Mouse (Mus musculus) neural tube, embryonic 15.5 days (tissue): ENCODE results near the gene Pnpla6. TPM values are rescaled to one million over a fixed set of nuclear protein-coding genes. Genes with fewer than 3 reads are reported as not detected.

ENCODE experiments used
- ATAC-seq: fragments of 200-750 bp; cut with Nextera tagmentation; 2 replicates; pipeline ENCODE4 v1.8.0; 2017; ENCODE audit warnings: mild to moderate bottlenecking, moderate TSS enrichment, moderate library complexity; ENCODE audit not compliant: low FRiP score
- H3K27ac ChIP-seq: fragments of 300-500 bp; sonication (generic); replicated peaks from 2 replicates; pipeline ENCODE4 v1.5.1; 2015; ENCODE audit warnings: mild to moderate bottlenecking, inconsistent platforms
- H3K27me3 ChIP-seq: fragments of 300-500 bp; sonication (generic); replicated peaks from 2 replicates; pipeline ENCODE4 v1.6.1; 2015; ENCODE audit warnings: inconsistent platforms
- H3K36me3 ChIP-seq: fragments of 300-500 bp; sonication (generic); 2 replicates; pipeline ENCODE4 v1.6.1; 2015; ENCODE audit warnings: inconsistent platforms
- H3K4me1 ChIP-seq: fragments of 300-500 bp; sonication (generic); 2 replicates; pipeline ENCODE4 v1.6.1; 2015; ENCODE audit warnings: inconsistent platforms
- H3K4me2 ChIP-seq: fragments of 300-500 bp; sonication (generic); 2 replicates; pipeline ENCODE4 v1.6.1; 2015; ENCODE audit warnings: inconsistent platforms, mild to moderate bottlenecking, moderate library complexity
- H3K4me3 ChIP-seq: fragments of 300-500 bp; sonication (generic); replicated peaks from 2 replicates; pipeline ENCODE4 v1.5.1; 2015; ENCODE audit warnings: mild to moderate bottlenecking, inconsistent platforms
- H3K9ac ChIP-seq: fragments of 300-500 bp; sonication (generic); replicated peaks from 2 replicates; pipeline ENCODE4 v1.6.1; 2015; ENCODE audit warnings: mild to moderate bottlenecking, inconsistent platforms
- H3K9me3 ChIP-seq: fragments of 300-500 bp; sonication (generic); replicated peaks from 2 replicates; pipeline ENCODE4 v1.6.1; 2016; ENCODE audit warnings: inconsistent platforms
- WGBS: fragments of 180-500 bp; shearing (Covaris S2); methylation state at CpG from one replicate; pipeline ENCODE4 v1.1.7; 2015; ENCODE audit warnings: mixed read lengths; 5-methylcytosine and 5-hydroxymethylcytosine counted together
- polyA plus RNA-seq: library from polyadenylated mRNA; unstranded; fragments of >200 nt; fragmentation: Nextera tagmentation; extraction: Ambion mirVana; gene quantifications from 2 replicates; pipeline ENCODE4 v1.2.1, GENCODE M21; 2015

Gene Pnpla6
- polyA plus RNA-seq, 1 experiment from 2014 or later = 42.5 TPM

- H3K27ac ChIP-seq = peak within 1 kb of the TSS; percentile 89
- peaks cover 33% of the 10 kb centered on the region for H3K4me1 ChIP-seq
- H3K9me3 ChIP-seq = no peaks in the 10 kb centered on the region
- H3K4me2 ChIP-seq = peak within 1 kb of the TSS; percentile 65
- peaks cover 38% of the 10 kb centered on the region for H3K36me3 ChIP-seq
- peak; percentile 91 for ATAC-seq
- H3K9ac ChIP-seq = peak within 1 kb of the TSS; percentile 99
- under 1% methylated on average over 56 of the region's 64 CpGs for WGBS
- H3K4me3 ChIP-seq = peak within 1 kb of the TSS; percentile 78
- no peaks in the 10 kb centered on the region for H3K27me3 ChIP-seq
These were observed 22.0 kb upstream of the Pnpla6 start, which contains the start of gene Zfp358 for GRCm38 (mm10) chr8:3492901-3493844. Zfp358 (plus strand) TSS chr8:3493138.

DNA sequence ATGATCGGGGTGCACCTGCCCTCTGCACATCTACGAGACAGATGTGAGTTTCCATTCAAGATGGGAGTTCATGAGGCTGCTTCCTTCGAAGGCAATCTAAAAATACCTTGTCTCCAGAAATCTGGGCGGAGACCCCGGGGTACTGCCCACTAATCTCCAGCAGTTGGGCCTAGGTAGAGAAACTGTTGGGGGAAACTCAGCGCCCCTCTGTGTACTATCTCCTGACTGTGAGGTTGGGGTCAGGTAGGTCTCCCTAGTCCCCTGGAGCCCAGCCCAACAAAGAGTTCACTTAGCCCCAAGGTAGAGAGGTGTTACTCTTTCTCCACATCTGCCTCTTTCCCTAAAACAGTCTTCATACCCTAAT, 21.4 kb upstream of the Pnpla6 start:
- peaks cover 39% of the 10 kb centered on the region for H3K36me3 ChIP-seq
- H3K9me3 ChIP-seq = no peaks in the 10 kb centered on the region
- peak overlapping the region; percentile 99 for H3K9ac ChIP-seq
- H3K4me3 ChIP-seq = peak overlapping the region; percentile 78
- no peaks in the 10 kb centered on the region for H3K27me3 ChIP-seq
- WGBS = 39% methylated on average over 6 of the region's 6 CpGs
- peaks cover 35% of the 10 kb centered on the region for H3K4me1 ChIP-seq
- peak overlapping the region; percentile 89 for H3K27ac ChIP-seq
- H3K4me2 ChIP-seq = peak overlapping the region; percentile 65
- no peak for ATAC-seq

DNA sequence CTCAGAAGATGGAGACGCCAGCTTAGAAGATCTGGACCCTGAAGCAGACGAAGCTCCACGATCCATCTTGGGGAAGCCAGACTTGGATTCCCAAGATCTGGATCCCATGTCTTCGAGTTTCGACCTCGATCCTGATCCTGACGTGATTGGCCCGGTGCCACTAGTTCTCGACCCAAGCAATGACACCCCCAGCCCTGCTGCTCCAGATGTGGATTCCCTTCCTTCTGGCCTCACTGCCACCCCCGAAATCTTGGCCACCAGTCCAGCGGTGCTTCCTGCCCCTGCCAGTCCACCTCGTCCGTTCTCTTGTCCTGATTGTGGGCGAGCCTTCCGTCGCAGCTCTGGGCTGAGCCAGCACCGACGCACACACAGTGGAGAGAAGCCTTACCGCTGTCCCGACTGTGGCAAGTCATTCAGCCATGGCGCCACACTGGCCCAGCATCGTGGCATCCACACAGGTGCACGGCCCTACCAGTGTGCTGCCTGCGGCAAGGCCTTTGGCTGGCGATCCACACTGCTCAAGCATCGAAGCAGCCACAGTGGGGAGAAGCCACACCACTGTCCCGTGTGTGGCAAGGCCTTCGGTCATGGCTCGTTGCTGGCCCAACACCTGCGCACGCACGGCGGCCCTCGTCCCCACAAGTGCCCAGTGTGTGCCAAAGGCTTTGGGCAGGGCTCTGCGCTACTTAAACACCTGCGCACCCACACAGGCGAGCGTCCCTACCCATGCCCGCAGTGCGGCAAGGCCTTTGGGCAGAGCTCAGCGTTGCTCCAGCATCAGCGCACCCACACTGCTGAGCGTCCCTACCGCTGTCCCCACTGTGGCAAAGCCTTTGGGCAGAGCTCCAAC, 19.4 kb upstream of the Pnpla6 start:
- H3K4me1 ChIP-seq = peaks cover 43% of the 10 kb centered on the region
- no peak overlapping the region for H3K27ac ChIP-seq
- H3K9ac ChIP-seq = no peak overlapping the region
- no peak overlapping the region for H3K4me2 ChIP-seq
- no peak overlapping the region for H3K4me3 ChIP-seq
- WGBS = 97% methylated on average over 44 of the region's 44 CpGs
- peaks cover 39% of the 10 kb centered on the region for H3K36me3 ChIP-seq
- H3K9me3 ChIP-seq = no peaks in the 10 kb centered on the region
- ATAC-seq = no peak
- H3K27me3 ChIP-seq = no peaks in the 10 kb centered on the region

- H3K36me3 ChIP-seq = peaks cover 39% of the 10 kb centered on the region
- H3K4me2 ChIP-seq = no peak overlapping the region
- H3K4me1 ChIP-seq = peaks cover 49% of the 10 kb centered on the region
- H3K27ac ChIP-seq = no peak overlapping the region
- H3K9ac ChIP-seq = no peak overlapping the region
- no peaks in the 10 kb centered on the region for H3K27me3 ChIP-seq
- ATAC-seq = no peak
- WGBS = 94% methylated on average over 15 of the region's 15 CpGs
- no peak overlapping the region for H3K4me3 ChIP-seq
- H3K9me3 ChIP-seq = no peaks in the 10 kb centered on the region
These were observed 18.8 kb upstream of the Pnpla6 start for GRCm38 (mm10) chr8:3496428-3496748.

GRCm38 (mm10) chr8:3498583-3498982, 16.6 kb upstream of the Pnpla6 start:
- Histone ChIP-seq H3K9ac (no peak overlapping the region), H3K27ac (no peak overlapping the region), H3K27me3 (no peaks in the 10 kb centered on the region), H3K9me3 (no peaks in the 10 kb centered on the region), H3K4me1 (peaks cover 59% of the 10 kb centered on the region), H3K4me3 (no peak overlapping the region), H3K36me3 (peaks cover 39% of the 10 kb centered on the region), H3K4me2 (no peak overlapping the region)
- no peak for ATAC-seq
- WGBS = 97% methylated on average over 3 of the region's 3 CpGs

GRCm38 (mm10) chr8:3499751-3500150, 15.4 kb upstream of the Pnpla6 start:
- no peak; the same call in 1 of the 2 replicates for ATAC-seq
- H3K4me3 ChIP-seq = peak overlapping the region; percentile 89
- H3K27ac ChIP-seq = peak overlapping the region; percentile 91
- no peaks in the 10 kb centered on the region for H3K9me3 ChIP-seq
- H3K9ac ChIP-seq = peak overlapping the region; percentile 64
- 3% methylated on average over 8 of the region's 8 CpGs for WGBS
- H3K36me3 ChIP-seq = peaks cover 38% of the 10 kb centered on the region
- peak overlapping the region; percentile 74 for H3K4me2 ChIP-seq
- H3K27me3 ChIP-seq = no peaks in the 10 kb centered on the region
- peaks cover 49% of the 10 kb centered on the region for H3K4me1 ChIP-seq

DNA sequence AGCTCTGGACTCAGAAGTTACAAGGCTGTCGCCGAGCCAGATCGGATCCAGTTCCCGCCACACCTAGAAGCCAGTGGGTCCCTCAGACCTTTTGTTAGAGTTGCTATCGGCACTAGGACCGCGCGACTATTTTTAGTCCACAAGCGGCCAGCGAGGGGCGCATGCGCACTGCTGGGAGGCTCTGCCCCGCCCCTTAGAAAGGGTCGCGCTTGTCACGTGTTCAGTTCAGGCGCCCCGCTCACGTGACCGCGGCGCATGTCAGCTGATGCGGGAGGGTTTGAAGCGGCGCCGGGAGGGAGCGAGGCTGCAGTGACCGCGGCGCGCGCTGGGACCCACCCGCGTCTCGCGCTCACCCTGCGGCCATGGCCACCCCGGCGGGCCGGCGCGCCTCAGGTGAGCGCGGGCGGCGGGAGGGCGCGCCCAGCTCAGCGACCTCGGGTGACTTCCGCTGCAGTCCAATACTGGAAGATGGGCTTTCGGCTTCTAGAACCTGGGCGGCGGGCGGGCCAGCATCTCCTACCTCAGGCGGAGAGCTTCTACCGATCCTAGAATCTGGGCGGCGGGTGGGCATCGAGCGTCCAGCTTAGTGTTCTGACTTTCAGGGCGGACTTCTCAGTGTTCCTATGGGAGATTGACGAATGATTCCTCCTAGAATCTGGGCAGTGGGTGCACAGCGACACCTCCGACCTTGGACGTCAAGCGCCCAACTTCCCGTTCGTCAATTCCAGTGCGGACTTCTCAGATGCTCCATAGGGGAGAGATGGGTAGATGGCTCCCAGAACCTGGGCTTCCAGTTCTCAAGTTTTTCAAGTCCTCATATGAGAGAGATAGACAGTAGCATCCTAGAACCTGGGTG, 14.7 kb upstream of the Pnpla6 start, which contains the start of gene Mcoln1:
Gene Mcoln1, plus strand, starts transcription at position 223 of the 856 bp plus-strand sequence.
- Histone ChIP-seq H3K27ac (peak within 1 kb of the TSS; percentile 91), H3K4me3 (peak within 1 kb of the TSS; percentile 89), H3K9ac (peak within 1 kb of the TSS; percentile 86), H3K4me1 (peaks cover 47% of the 10 kb centered on the region), H3K27me3 (no peaks in the 10 kb centered on the region), H3K4me2 (peak within 1 kb of the TSS; percentile 74), H3K36me3 (peaks cover 31% of the 10 kb centered on the region), H3K9me3 (no peaks in the 10 kb centered on the region)
- ATAC-seq = peak; percentile 91
- under 1% methylated on average over 69 of the region's 70 CpGs for WGBS

GRCm38 (mm10) chr8:3502217-3502616, 13.0 kb upstream of the Pnpla6 start:
- Histone ChIP-seq H3K4me2 (peak overlapping the region; percentile 19; the same call in 1 of the 2 replicates), H3K27ac (no peak overlapping the region), H3K36me3 (peaks cover 27% of the 10 kb centered on the region), H3K9ac (no peak overlapping the region), H3K4me3 (no peak overlapping the region), H3K9me3 (no peaks in the 10 kb centered on the region), H3K4me1 (peaks cover 33% of the 10 kb centered on the region), H3K27me3 (no peaks in the 10 kb centered on the region)
- no peak for ATAC-seq
- 73% methylated on average over 4 of the region's 4 CpGs for WGBS

DNA sequence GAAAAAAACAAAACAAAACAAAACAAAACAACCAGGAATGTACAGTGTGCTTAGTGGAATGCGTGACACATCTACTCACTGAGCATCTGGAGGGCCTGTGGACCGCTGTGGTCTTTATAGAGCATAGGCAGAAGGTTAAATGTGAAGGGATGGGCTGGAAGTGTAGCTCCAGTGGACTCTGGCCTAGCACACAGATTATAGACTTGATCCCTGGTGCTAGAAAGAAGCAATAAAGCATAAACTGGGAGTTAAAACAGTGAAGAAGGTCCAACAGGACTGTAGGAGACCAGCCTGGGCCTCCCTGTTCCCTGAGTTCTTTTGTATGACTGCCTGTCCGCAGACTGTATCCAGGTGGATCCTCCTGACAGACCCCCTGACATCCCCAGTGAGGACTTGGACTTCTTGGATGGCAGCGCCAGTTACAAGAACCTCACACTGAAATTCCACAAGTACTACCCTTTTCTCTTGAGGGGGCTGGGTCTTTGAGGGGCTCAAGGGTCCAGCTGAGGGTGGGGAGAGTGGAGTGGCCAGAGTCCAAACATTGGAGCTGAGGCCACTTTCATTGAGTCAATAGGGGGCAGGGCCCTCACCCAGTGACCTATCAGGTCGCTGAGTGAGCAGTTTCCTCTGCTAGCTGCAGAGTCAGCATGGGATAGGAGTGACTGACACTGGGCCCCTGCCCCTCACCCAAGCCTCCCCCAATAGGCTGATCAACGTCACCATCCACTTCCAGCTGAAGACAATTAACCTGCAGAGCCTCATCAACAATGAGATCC, 7.0 kb upstream of the Pnpla6 start:
- H3K4me1 ChIP-seq = no peaks in the 10 kb centered on the region
- no peaks in the 10 kb centered on the region for H3K27me3 ChIP-seq
- no peak overlapping the region for H3K4me2 ChIP-seq
- 88% methylated on average over 6 of the region's 6 CpGs for WGBS
- no peak overlapping the region for H3K9ac ChIP-seq
- peaks cover 71% of the 10 kb centered on the region for H3K36me3 ChIP-seq
- ATAC-seq = no peak
- no peak overlapping the region for H3K4me3 ChIP-seq
- no peaks in the 10 kb centered on the region for H3K9me3 ChIP-seq
- H3K27ac ChIP-seq = no peak overlapping the region

DNA sequence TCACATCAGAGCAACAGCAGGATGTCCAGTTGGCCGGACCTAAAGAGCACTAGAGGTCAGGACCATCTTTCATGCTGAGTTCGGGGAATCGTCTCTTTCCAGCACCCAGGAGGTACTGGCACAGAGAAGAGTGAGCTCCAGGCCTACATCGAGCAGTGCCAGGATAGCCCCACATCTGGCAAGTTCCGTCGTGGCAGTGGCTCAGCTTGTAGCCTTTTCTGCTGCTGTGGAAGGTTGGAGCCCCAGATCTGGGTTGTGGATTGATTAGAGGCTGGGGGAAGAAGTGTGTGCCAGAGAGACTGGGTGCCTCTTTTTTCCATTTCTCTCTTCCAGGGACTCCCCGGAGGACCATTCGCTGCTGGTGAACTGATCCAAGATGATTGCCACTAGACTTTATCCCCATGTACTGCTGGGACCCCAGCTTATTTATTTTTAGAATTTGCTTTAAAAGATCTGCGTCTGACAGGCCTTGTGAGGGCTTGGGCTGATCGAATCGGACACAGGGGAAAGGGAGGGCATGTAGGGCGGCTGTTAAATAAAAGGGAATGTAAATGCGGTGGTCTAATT, 420 bp upstream of the Pnpla6 start:
- 32% methylated on average over 13 of the region's 13 CpGs for WGBS
- no peaks in the 10 kb centered on the region for H3K27me3 ChIP-seq
- peak overlapping the region; percentile 83 for H3K4me2 ChIP-seq
- H3K9me3 ChIP-seq = no peaks in the 10 kb centered on the region
- H3K4me3 ChIP-seq = peak overlapping the region; percentile 68
- peaks cover 42% of the 10 kb centered on the region for H3K36me3 ChIP-seq
- peak overlapping the region; percentile 87 for H3K27ac ChIP-seq
- peaks cover 23% of the 10 kb centered on the region for H3K4me1 ChIP-seq
- no peak; the same call in 1 of the 2 replicates for ATAC-seq
- peak overlapping the region; percentile 64 for H3K9ac ChIP-seq
